Mouse (Mus musculus): ENCODE measurements at regions not wholly inside any gene's neighbourhood (a gene's known extent, or its start where the extent isn't known, plus 50 kb on each side); places are given as distances from the start of the nearest gene placed in this dataset.

DNA sequence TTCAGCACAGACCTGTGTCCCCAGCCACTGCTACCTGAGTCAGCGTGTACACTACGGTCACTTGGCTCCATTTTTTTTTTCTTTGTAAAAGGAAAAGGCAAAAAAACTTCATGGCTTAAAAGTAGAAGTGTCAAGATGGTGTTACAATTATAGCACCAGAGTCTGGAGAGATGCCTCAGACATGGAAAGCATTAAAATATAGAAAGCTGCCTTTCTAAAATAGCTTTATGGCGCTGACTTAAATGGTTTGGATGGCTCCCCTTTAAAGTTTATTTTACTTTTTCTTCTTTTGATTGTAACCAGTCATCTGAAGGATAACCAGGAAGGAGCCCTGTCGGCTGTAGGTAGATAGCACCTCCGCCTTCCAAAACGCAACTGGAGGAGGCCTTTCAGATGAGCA, 79.0 kb upstream of the Jade1 start:
- DNase-seq (ENCODE audit: low spot score in 2 of 2): no peak

DNA sequence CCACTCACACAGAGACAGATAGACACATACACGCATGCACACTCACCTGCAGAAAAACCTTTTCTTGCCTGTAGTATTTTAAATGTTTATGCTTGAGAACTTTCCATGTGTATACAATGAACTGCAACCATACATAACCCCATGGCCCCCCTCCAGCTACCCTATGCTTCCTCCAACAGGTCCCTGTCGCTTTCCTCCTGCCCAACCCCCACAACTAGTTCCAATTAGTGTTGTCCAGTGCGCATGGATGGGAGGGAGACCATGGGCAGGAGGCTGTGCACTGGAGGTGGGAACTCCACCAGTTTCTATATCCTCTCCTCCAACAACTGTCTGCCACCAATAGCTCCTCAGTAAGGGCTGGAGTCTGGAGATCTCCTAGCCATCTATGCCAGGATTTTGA, 82.9 kb upstream of the Jade1 start:
- DNase-seq (ENCODE audit: low spot score in 2 of 2): no peak

DNA sequence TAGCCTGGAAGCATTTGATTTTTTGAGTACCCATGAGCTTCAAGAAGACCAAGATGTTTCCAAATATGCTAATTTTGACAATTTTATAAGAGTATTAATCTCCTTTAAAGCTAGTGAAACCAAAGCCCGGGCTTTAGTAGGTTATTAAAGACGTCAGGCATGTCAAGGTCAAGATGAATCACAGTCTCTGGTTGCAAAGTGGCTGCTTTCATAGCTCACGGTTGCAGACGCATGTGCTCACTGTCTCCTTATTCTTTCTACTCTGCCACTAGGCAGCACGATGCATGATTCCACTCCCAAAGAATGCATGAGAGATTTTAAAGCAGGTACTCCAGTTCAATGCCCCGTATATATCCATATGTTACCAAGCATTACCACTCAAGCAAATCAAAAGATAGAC, 86.4 kb upstream of the Jade1 start:
- no peak for DNase-seq (ENCODE audit: low spot score in 2 of 2)

GRCm38 (mm10) chr3:41467857-41468256, 87.7 kb upstream of the Jade1 start:
- DNase-seq (ENCODE audit: low spot score in 2 of 2): no peak

DNA sequence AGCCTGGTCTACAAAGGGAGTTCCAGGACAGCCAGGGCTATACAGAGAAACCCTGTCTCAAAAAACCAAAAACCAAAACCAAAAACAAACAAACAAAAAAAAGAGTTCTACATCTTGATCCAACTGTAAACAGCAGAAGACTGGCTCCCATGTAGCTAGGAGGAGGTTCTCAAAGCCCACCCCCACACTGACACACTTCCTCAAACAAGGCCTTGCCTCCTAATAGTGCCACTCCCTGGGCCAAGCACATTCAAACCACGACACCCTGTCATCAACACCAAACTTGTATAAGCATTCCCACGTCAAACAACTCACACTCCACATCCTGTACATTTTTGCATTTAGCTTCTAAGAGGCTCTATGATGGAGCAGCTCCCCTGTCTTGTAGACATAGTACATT, 89.6 kb upstream of the Jade1 start:
- DNase-seq (ENCODE audit: low spot score in 2 of 2): no peak

DNA sequence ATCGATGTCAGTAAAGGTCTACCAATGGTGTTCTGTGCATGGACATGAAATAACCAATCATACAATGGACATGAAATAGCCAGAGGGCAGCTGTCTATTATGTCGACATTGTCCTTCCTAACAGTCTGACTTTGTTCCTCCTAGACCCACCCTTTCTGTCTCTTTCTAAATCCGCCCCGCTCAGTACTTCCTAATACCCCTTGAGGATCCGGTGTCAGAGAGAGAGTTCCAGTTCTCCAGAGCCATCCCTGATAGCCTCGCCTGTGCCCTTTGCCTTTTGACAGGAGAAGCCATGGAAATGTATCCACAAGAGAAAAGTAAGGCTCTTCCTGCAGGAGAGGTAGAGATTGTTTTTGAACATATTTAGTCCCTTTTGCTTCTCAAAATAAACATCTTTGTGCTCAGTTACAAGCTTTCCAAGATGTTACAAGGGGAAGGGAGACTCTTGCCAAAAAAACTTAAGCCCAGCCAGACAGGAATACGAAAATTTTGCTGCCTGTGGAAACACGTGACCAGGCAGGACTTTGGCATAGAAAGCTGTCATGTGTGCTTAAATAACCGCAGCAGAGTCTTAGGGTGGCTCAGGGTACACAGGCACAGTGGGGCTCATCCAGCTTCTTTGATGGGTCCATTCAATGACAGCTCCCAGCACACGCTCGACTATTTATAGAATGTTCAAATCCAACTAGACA, 92.4 kb upstream of the Jade1 start:
- no peak for DNase-seq (ENCODE audit: low spot score in 2 of 2)

DNA sequence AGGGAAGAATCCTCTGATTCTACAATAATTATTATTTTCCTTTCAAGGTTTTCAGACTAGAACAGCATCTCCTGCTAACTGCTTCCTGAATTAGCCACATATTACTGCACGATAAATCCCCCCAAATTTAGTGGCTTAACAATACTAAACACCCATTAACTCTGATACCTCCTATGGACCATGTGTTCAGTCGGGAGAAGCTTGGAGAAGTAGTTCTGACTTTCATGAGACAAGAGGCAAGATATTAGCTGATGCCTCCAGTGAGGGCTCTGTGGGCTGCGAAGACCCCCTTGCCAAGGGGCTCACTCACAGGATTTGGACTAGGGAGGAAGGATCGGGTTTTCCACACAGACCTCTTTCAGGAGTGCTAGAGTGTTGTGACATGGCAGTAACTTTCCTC, 95.4 kb upstream of the Jade1 start:
- no peak for DNase-seq (ENCODE audit: low spot score in 2 of 2)

- DNase-seq (ENCODE audit: low spot score in 2 of 2): no peak
Observed at GRCm38 (mm10) chr3:41458156-41458555, 97.4 kb upstream of the Jade1 start.

GRCm38 (mm10) chr3:41453525-41453924, 102.0 kb upstream of the Jade1 start:
- no peak for DNase-seq (ENCODE audit: low spot score in 2 of 2)

- no peak for DNase-seq (ENCODE audit: low spot score in 2 of 2)
Observed at GRCm38 (mm10) chr3:41452716-41453090, 102.8 kb upstream of the Jade1 start.

- DNase-seq (ENCODE audit: low spot score in 2 of 2): no peak
Observed at GRCm38 (mm10) chr3:41452020-41452715, 103.4 kb upstream of the Jade1 start.

DNA sequence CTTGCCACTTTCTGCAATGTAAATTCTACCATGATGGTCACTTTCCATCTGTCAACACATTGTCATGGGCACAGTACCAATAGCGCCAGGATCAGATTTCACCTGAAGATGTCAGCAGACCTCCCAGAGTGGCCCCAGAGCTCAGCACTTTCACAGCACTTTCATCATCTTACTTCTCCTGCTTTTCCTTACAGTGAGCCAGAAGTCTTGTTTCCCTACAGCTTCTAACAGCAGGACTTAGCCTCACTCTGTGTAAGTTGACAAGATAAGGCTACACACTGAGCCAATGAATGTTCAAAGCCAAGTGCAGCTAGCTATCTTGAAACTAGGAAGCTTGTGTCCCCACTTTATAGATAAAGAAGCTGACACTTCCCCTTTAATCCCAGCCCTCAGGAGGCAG, 104.8 kb upstream of the Jade1 start:
- no peak for DNase-seq (ENCODE audit: low spot score in 2 of 2)

DNA sequence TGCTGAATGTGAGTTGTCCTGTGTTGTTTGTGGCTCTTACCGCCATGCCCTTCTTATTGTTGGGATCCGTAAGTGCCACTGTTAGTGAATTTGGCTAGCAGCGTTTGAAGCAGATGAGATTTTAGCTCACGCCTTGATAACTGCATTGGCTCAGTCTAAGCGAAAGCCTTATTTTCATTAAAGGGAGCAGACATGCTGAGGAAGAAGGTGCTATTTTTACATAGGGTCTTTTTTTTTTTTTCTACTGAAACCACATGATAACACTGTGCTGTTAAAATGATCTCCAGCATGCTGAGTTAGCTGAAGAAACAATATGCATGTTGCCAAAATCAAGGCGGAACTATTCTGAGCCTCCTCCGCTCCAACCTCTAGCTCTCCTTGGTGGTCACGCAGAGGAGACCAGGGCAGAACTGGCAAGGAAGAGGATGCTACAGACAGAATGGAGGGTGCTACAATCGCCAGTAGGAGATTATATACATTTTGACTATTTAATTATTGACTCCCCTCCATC, 111.2 kb upstream of the Jade1 start:
- DNase-seq (ENCODE audit: low spot score in 2 of 2): no peak

DNA sequence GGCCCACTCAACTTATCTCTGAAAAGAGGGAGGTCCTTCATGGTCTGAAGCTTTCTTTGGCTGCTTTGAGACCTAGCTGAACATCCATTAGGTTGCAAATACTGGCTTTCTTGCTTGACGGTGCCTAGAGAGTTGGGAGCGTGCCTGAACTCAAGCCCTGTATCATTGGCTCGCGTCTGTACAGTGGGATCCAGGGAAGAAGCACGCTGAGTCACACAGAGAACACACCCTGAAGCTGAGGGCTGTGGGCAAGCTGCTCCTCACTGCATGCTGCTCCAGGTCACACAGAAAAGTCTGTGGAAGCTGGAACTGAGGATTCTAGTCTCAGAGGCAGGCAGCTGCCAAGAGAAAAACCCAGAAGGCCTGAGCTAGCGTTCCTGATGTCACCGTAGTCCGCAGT, 119.3 kb upstream of the Jade1 start:
- no peak for DNase-seq (ENCODE audit: low spot score in 2 of 2)

DNA sequence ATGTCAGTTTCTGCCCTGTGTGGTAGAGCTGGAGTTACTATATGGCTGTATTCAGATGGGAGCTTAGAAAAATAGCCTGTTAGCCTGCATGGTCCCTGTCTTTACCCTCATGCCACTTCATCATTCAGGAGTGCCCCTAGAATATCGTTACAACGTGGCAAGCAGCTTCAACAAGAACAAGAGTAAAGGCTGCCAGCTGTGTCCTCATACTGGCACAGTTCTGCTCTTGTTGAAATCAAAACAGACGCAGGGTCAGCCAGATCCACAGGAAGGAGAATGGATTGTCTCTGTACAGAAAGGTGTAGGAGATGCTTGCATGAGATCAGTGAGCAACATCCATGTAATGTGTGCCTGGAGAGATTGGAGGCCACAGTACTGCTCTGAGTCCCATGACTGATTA, 122.4 kb upstream of the Jade1 start:
- peak in 1 of 2 experiments; percentile 39 for DNase-seq (ENCODE audit: low spot score in 2 of 2)

GRCm38 (mm10) chr3:41432376-41432775, 123.2 kb upstream of the Jade1 start:
- no peak for DNase-seq (ENCODE audit: low spot score in 2 of 2)

DNA sequence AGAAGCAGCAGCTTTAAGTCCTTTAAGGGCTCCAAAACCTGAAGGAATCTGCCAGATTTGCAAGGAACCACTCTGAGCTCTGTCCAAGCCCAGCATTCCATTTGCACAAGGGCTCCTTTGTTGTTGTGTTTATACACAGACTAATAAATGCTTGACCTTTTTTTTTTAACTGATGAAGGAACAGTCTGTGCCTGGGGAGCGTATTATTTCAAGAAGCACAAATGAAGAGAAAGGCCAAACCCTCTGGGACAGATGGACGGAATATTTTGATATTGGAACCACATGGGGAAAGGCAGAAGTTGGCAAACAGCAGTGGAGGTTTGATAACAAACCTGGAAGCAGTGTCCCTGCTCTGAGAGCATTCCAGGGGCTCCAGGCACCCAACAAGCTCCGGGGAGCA, 125.3 kb upstream of the Jade1 start:
- DNase-seq (ENCODE audit: low spot score in 2 of 2): no peak

- DNase-seq (ENCODE audit: low spot score in 2 of 2): no peak
Observed at GRCm38 (mm10) chr3:41426946-41427345, 128.6 kb upstream of the Jade1 start.

DNA sequence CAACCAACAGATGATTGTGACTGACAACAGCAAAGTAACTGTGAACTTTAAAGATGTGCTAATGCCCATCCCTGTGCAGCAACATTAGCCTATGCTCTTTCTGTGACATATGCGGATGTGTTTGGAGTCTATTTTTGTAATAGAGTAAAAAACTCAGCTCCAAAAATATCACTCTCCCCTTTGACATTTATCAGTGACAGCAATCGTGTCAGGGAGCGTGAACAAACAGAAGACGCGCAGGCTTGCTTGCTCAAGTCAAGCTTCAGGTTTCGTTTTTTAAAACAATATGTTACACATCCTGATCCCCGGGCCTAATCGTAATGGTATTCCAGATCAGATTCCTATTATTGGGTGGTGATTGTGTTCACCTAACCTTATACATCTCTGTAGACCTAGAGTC, 129.7 kb upstream of the Jade1 start:
- DNase-seq (ENCODE audit: low spot score in 2 of 2): no peak

- no peak for DNase-seq (ENCODE audit: low spot score in 2 of 2)
Observed at GRCm38 (mm10) chr3:41424142-41424939, 131.2 kb upstream of the Jade1 start.

- no peak for DNase-seq (ENCODE audit: low spot score in 2 of 2)
Observed at GRCm38 (mm10) chr3:41423630-41424029, 131.9 kb upstream of the Jade1 start.
